Mouse (Mus musculus): ENCODE data around the gene Fam118a. TPM values are rescaled to one million over a fixed set of nuclear protein-coding genes. Genes with fewer than 3 reads are reported as not detected.
"Not testable (repeated sequence)": the region's sequence is repeated elsewhere in the genome, so short reads cannot be mapped to it uniquely, and the experiment has no call there.

Gene Fam118a
- 10 to 100 TPM in 1 of 2 experiments, 1 to 10 TPM in 1; 6.0 to 12.4 TPM for total RNA-seq (2021)
- 2.4 and 3.0 TPM in 2 replicates for polyA plus RNA-seq (2012; rRNA removed)
- long read RNA-seq, transcript Fam118a-201 (9 exons, 2,518 nt), result major isoform, 12 of 20 reads
- long read RNA-seq, partial matches to known transcripts, result 0 of 20 reads
- long read RNA-seq, other reads (novel, unspliced or antisense), result 8 of 20 reads

DNA sequence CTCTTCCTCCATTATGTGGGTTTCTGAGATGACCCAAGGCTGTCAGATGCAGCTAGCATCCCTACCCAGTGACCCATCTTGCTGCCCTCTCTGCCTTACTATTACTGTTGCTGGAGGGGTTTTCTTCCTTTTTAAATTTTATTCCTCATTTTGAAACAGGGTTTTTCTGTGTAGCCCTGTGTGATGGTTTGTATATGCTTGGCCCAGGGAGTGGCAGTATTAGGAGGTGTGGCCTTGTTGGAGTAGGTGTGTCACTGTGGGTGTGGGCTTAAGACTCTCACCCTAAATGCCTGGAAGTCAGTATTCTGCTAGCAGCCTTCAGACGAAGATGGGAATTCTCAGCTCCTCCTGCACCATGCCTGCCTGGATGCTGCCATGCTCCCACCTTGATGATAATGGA is at the start of gene Fam118a:
Fam118a (plus strand) TSS at position 301 of the 400 bp plus-strand sequence.
- not testable (repeated sequence) for DNase-seq

DNA sequence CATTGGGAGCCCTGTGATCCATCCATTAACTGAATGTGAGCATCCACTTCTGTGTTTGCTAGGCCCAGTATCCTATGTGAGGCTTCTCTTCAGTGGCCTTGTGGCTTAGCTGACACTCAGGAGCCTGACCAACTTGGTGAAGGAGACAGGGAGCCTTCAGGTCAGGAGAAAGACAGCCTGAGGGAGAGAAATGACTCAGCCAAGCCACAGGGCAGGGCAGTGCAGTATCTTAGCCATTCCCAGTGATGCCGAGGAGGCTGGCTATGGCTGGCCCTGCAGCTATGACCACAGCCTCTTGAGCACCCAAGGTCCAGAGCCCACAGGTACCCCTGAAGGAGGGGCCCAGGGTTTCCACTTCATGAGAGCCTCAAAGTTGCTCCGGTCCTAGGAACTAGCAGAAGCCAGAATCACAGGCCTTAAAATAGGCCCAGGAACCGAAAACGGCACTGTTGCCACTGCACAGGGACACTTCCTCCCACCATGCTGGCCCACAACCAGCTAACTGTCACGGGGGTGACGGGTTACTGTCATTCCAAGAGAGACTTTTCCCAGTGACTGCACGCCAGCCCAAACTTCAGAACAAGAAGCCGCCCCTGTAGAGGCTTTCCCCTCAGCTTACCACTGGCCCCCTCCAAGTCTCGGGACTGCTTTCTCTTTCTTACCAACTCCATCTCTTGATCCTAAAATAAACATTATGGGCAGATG is 47.0 kb upstream of the Fam118a start:
- no peak for DNase-seq

DNA sequence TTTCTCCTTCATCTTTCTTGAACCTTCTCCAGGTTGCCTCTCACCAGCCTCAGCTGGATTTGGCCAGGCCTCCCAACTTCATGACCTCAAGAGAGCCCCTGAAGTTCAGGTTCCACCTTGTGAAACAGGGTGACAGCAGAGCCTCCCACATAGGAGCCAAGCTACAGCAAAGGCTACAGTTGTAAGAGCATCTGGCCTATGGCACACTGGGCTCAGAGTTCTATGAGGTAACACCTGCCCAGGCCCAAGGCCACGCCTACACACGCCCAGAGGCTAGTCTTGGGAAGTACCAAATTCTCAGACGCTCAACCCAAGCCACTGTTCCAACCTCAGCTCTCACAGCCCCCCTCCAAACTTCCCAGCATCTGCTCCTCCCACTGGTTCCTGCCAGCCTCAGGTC is 45.9 kb upstream of the Fam118a start:
- peak; percentile 43 for DNase-seq

DNA sequence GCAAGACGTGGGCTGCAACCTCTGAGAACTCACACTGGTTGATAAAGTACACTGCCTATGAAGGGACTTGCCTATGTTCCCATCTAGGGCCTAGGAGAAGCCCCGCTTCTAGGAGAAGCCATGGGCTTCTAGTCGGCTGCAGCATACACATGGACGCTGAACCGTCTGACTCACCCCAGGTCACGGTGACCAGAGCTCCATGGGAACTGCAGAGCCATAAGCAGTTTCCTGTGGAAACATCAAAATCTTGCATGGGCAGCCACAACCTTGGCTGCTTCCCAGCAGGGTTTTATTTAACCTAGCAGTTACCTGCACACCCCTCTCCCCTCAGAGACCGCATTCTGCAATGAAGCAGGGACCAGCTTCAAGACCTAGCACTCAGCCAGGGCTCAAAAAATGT is 45.0 kb upstream of the Fam118a start:
- no peak for DNase-seq

- DNase-seq, result no peak
Observed at GRCm38 (mm10) chr15:84985516-84986160, 43.1 kb upstream of the Fam118a start.

GRCm38 (mm10) chr15:84986171-84987019 is 42.4 kb upstream of the Fam118a start:
- DNase-seq, result no peak

DNA sequence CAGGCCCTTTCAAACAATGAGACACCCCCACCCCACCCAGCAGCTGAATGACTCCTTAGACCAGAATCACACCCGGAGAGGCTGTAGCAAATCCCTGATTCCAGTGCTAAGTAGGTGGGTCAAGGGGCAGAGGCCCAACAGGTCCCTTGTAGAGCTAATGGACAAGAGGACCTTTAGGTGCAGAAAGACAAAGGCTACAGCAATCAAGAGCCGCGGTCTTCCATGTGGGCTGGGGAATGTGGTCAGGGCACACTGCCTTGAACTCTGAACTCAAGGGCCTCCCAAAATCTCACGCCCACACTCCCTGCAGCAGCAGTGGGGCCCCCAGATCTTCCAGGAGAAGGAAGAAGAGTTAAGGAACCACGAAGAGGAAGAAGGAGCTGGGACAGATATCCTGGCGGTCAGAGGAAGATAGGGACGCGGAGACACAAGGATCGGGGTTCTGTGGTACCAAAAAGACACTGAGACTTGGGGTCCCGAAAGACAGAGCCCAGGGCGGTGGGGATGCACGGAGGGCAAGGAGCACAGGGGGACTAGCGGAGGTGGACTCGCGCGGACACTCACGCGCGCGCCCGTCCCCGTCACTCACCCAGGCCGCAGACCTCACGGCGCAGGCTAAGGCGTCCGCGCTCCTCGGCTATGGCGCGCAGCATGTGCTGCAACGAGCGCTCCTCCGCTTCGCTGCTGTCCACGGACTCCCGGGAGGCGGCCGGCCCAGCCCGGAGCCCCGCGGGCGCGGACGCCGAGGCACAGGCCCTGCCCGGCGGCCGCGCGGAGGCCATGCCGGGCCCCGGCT is 41.5 kb upstream of the Fam118a start:
- peak; percentile 78 for DNase-seq

DNA sequence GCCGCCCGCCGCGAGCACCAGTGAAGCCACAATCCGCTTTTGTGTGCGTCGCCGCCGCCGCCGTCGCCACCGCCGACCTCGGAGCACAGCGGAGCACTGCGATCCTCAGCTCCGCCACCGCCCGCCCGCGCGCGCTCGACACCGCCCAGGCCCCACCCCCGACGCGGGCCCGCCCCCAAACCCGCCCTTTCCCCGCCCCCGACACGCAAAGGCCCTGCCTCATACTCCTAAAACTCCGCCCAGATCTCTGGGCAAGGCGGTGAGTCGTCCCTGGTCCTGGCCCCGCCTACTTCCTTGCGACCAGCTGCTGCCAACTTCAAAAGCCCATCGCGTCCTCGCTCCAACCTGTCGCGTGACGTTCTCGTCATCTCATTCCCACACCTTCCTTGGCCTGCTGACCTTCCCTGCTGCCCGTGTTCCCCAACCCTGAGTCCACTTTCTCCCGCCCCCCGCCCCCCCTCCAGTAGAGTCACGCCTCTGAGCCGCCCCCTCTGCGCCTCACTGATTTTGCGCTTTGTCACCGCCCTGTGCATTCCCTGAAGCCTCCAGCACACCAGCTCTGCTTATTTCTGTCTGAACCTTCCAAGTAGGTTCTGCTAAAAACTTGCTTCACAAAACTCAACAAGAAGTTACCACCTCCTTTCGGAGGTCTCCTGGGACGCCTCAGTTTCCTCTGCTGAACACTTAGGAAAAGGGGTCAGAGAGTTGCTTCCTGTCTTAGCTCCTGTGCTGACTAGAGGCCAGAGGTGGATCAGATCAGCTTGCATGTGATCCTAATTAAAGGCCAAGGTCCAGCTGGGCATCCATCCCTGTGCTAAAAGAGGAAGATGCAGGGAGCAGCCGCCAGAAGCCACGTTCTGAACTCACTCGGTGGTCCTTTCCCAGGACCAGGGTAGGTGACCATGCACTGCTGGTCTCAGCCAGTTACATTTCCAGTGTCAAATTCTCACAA is 40.6 kb upstream of the Fam118a start, which contains the start of gene 5031439G07Rik:
5031439G07Rik (minus strand) TSS at position 678 of the 952 bp plus-strand sequence.
- peak; percentile 95 for DNase-seq

- no peak for DNase-seq
Observed at GRCm38 (mm10) chr15:84989098-84989497, 39.6 kb upstream of the Fam118a start.

- DNase-seq, result no peak
Observed at GRCm38 (mm10) chr15:84989771-84990170, 39.0 kb upstream of the Fam118a start.

DNA sequence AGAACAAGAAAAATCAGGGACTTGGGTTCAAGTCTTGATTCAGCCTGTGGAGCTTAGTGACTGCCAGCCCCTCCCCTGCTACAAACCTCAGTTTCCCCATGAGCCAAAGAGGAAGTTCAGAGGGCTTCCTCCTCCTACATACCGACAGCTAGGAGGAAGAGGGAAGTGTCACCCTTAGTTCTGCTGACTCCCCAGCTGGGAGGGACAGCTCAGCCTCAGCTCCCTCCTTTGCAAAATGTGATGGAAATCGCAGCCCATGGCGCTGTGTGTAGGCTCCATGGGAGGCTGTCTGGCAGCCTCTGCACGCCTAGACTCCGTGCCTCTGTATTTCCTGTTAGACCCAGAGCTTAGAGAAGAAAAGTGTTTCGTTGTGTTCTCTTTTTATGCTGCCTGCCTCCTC is 34.2 kb upstream of the Fam118a start:
- no peak for DNase-seq

DNA sequence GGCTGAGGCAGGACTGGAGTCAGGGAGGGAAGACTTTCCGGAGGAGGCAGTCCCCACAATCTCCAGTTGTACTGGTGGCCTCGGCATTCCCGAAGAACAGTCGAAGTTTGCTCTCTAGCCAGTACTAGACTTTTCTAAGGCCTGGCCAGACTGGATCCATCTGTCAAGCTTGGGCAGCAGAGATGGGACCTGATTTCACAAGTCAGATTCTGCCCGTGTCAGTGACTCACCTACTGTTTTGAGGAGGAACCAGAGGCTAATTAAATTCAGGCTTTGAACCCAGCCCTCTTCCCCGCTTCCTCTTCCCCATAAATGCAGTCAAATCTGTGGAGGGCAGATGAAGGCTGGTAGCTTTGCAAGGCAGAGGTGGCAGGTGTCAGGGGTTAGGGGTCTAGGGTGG is 33.7 kb upstream of the Fam118a start:
- no peak for DNase-seq

DNA sequence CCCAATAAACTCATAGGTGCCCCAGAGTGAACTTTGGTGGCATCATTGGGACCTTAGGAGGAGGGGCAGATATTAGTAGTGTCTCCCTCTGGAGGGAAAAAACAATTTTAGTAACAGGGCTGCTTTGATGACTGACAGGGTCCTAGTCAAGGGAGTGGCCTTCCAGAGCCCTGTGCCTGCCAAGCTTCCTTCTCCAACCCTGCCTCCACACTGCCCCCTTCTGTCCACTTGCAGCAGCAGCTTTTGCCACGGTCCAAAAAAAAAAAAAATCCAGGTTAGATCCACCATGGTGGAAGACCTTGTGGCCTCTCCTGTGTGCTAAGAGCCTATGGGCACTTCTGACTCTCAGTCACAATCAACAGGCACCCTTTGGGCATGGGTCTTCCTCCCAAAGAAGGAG is 32.8 kb upstream of the Fam118a start:
- peak; percentile 76 for DNase-seq

DNA sequence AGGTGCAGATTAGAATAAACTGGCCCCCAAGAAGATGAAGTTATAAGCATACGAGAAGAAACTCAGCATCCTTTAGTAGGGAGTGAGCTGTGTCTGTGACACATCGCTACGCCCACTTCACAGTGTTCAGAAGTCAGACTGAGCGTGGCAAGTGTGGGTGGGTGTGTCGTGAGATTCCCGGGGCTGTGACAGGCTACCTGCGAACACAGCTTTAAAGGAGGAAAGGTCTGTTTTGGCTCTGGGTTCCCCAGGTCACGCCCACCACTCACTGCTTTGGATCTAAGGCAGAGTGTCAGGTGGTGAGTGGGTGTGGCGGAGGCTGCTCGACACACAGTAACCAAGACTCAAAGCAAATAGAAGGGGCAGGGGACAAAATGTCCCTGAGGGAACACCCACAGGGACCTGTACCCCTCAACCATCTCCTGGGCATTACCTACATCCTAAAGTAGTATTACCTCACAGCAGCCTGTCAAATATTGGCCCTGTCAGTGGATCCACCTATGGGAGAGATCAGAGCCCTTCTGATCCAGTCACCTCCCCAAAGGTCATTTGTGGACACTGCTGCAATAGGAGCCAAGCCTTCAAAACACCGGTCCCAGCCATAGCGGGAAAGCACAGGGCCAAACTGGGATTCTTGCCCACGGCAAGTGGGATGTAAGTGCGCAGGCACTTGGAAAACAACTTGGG is 30.8 kb upstream of the Fam118a start:
- no peak for DNase-seq

GRCm38 (mm10) chr15:84999911-85000310 is 28.8 kb upstream of the Fam118a start:
- no peak for DNase-seq

DNA sequence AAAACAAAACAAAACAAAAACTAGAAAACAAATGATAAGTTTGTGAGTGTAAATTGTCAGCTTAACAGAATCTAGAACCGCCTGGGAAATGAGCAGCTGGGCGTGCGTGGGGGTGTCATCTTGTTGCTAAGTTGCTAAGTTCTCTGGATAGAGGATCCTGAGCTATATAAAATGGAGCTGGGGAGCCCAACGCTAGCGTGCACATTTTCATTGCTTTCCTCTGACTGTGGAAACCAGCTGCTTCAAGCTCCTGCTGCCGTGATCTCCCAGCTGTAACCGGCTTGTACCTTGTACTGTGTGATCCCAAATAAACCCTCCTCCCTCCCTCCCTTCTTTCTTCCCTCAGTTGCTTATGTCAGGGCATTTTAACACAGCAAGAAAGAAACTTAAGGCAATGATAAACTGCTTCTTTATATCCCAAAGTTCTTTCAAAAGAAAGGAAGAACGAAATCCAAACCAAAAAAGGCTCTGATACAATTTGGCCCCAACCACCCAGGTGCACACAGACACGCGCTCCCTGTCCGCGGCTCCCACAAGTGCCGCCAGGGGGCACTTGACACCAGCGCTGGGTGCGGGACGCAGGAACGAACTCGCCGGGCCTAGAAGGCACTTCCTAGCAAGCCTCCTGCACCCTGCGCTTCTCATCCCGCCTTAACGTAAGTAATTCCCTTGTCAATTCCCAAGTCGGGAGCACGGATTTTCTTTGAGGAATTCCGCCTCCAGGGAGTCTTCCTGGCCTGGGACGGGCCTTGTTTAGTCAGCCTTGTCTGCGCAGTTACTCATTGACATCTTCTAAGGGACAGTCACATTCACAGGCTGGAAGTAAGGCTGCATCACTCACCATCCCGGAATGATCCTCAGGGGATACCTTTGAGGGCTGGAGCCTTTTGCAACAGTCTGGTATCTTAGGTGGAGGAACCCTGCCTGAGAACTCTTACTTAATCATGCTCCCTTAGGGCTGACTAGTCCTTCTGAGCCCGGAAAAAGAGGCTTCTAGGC is 27.5 kb upstream of the Fam118a start:
- DNase-seq, result peak; percentile 80

GRCm38 (mm10) chr15:85009666-85010065 is 19.1 kb upstream of the Fam118a start:
- DNase-seq, result no peak

Data from adrenal gland, adult 2 months (tissue).